In the genomic region with DNA sequence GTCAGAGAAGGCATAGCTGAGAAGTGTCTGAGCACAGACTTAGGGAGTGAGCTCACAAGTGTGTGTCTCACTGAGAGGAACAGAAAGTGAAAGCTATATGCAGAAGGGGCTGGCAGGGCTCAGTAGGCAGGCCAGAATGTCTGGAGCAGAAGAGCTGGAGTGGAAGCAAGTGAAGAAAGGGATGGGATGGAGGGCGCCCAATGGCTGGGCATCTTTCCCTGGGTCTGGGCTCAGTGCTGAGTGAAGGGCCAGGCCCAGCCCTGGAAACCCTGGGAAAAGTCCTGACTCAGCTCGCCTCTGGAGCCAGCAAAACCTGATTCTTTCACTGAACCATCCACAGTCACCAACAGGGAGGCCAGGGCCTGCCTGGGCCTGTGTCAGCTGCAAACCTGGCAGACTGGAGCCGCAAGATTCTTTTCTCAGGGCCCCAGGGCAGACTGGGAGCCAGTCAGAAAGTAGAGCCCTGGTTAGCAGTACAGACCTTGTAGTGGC, we compare ENCODE assay signal across 7 mouse cellular contexts. TPM values are rescaled to one million over a fixed set of nuclear protein-coding genes. Genes with fewer than 3 reads are reported as not detected.
DNase-seq lines count a peak whose midpoint lies in the region; ATAC-seq and TF ChIP-seq lines count a peak whose summit lies in the region.

No protein-coding gene starts in this region.

- no peak overlapping the region for H3K9ac ChIP-seq in ES-E14 (ENCODE audit: insufficient read depth, low read depth, low read length, poor library complexity, severe bottlenecking)
- no peak overlapping the region for H3K9ac ChIP-seq in embryonic facial prominence, embryonic 14.5 days (ENCODE audit: low read depth, low read length)
- no peak overlapping the region for H3K9ac ChIP-seq in kidney, embryonic 14.5 days (ENCODE audit: low read depth, low read length)
- H3K9ac ChIP-seq in midbrain, embryonic 13.5 days (replicated peaks): no peak overlapping the region

- H3K9me3 ChIP-seq in ES-E14 (ENCODE audit: control insufficient read depth, insufficient read depth, low read depth, low read length): no peaks in the 10 kb centered on the region
- H3K9me3 ChIP-seq in embryonic facial prominence, embryonic 14.5 days (ENCODE audit: control insufficient read depth, low read length): no peaks in the 10 kb centered on the region
- no peaks in the 10 kb centered on the region for H3K9me3 ChIP-seq in kidney, embryonic 14.5 days (ENCODE audit: control insufficient read depth, low read length)
- H3K9me3 ChIP-seq in midbrain, embryonic 13.5 days: no peaks in the 10 kb centered on the region; the same call in 1 of the 2 replicates

- peaks cover 0 to 18% of the 10 kb centered on the region in 2 experiments; a peak in 3 of 4 replicates for H3K4me1 ChIP-seq in ES-E14 (ENCODE audit: control insufficient read depth in 2 of 2, insufficient read depth in 2 of 2, low read length in 2 of 2, poor library complexity in 1 of 2)
- 0 out of 2 replicates have a peak, but pooled peaks cover 3% of the 10 kb centered on the region for H3K4me1 ChIP-seq in embryonic facial prominence, embryonic 14.5 days (ENCODE audit: control insufficient read depth, insufficient read depth, low read length)
- no peaks in the 10 kb centered on the region for H3K4me1 ChIP-seq in kidney, embryonic 14.5 days (ENCODE audit: control insufficient read depth, insufficient read depth, low read length)
- H3K4me1 ChIP-seq in midbrain, embryonic 13.5 days (replicated peaks): peaks cover 2% of the 10 kb centered on the region; the same call in 1 of the 2 replicates

- in situ Hi-C loops in ES-E14 (cut with MboI; ENCODE audit: low sequenced_read_pairs in 2 of 2, unreplicated experiment in 2 of 2): no loop called here

- ATAC-seq in embryonic facial prominence, embryonic 14.5 days (ENCODE audit: low read depth): peak; percentile 90
- no peak for ATAC-seq in kidney, embryonic 14.5 days (ENCODE audit: low FRiP score, low TSS enrichment)
- no peak for ATAC-seq in midbrain, embryonic 13.5 days

- H3K36me3 ChIP-seq in ES-E14 (ENCODE audit: control insufficient read depth, insufficient read depth, low read length, poor library complexity, severe bottlenecking): no peaks in the 10 kb centered on the region
- H3K36me3 ChIP-seq in embryonic facial prominence, embryonic 14.5 days (ENCODE audit: control insufficient read depth, insufficient read depth, low read length): no peaks in the 10 kb centered on the region
- H3K36me3 ChIP-seq in kidney, embryonic 14.5 days (ENCODE audit: control insufficient read depth, insufficient read depth, low read length): no peaks in the 10 kb centered on the region
- H3K36me3 ChIP-seq in midbrain, embryonic 13.5 days: no peaks in the 10 kb centered on the region

- WGBS in embryonic facial prominence, embryonic 14.5 days: 62% methylated on average over 3 of the region's 3 CpGs
- 82% methylated on average over 3 of the region's 3 CpGs for WGBS in kidney, embryonic 14.5 days
- WGBS in midbrain, embryonic 13.5 days: 91% methylated on average over 3 of the region's 3 CpGs

- peak overlapping the region; percentile 16 for H3K27ac ChIP-seq in ES-E14 (ENCODE audit: insufficient read depth, low read depth, low read length, poor library complexity, severe bottlenecking)
- H3K27ac ChIP-seq in embryonic facial prominence, embryonic 14.5 days (replicated peaks; ENCODE audit: low read depth, low read length): peak overlapping the region; percentile 49; the same call in 1 of the 2 replicates
- peak overlapping the region; percentile 47; the same call in 1 of the 2 replicates for H3K27ac ChIP-seq in kidney, embryonic 14.5 days (ENCODE audit: low read depth, low read length)
- no peak overlapping the region for H3K27ac ChIP-seq in midbrain, embryonic 13.5 days

- H3K4me3 ChIP-seq in ES-E14 (ENCODE audit: insufficient read depth in 1 of 2, low read depth in 1 of 2, low read length in 2 of 2, poor library complexity in 1 of 2, severe bottlenecking in 1 of 2): no peak overlapping the region
- H3K4me3 ChIP-seq in embryonic facial prominence, embryonic 14.5 days (ENCODE audit: low read depth, low read length): no peak overlapping the region
- no peak overlapping the region for H3K4me3 ChIP-seq in kidney, embryonic 14.5 days (ENCODE audit: low read length)
- no peak overlapping the region for H3K4me3 ChIP-seq in midbrain, embryonic 13.5 days (replicated peaks)

- no peaks in the 10 kb centered on the region for H3K27me3 ChIP-seq in embryonic facial prominence, embryonic 14.5 days (replicated peaks; ENCODE audit: control insufficient read depth, insufficient read depth, low read length)
- no peaks in the 10 kb centered on the region for H3K27me3 ChIP-seq in kidney, embryonic 14.5 days (ENCODE audit: control insufficient read depth, insufficient read depth, low read length)
- H3K27me3 ChIP-seq in midbrain, embryonic 13.5 days: peaks cover 5% of the 10 kb centered on the region; the same call in 1 of the 2 replicates

- no peak overlapping the region for H3K4me2 ChIP-seq in embryonic facial prominence, embryonic 14.5 days (ENCODE audit: low read depth, low read length)
- H3K4me2 ChIP-seq in kidney, embryonic 14.5 days (replicated peaks; ENCODE audit: low read depth, low read length): no peak overlapping the region
- no peak overlapping the region for H3K4me2 ChIP-seq in midbrain, embryonic 13.5 days (replicated peaks)

- no peak for DNase-seq in ES-E14 (ENCODE audit: low read depth, low spot score)
- peak; percentile 85 for DNase-seq in embryonic facial prominence, embryonic 14.5 days (ENCODE audit: low spot score)
- peak; percentile 44 for DNase-seq in naive thymus-derived CD4-positive, alpha-beta T cell, adult 2 months (ENCODE audit: low read depth)
- no peak for DNase-seq in thymus, postnatal 0 days (ENCODE audit: low spot score)
- DNase-seq in thymus, postnatal 4 days: no peak

TF ChIP-seq in ES-E14, 5 proteins besides CTCF, POLR2A, EP300 and RAD21:
- TF ChIP-seq MAFK (IDR thresholded peaks at IDR 0.05; ENCODE audit: insufficient read depth, low read depth, low read length): peak; percentile 42; the same call in 1 of the 2 replicates
- TF ChIP-seq ZC3H11A (IDR thresholded peaks at IDR 0.05; ENCODE audit: borderline replicate concordance, low read depth, low read length): no peak
- TF ChIP-seq HCFC1 (IDR thresholded peaks at IDR 0.05; ENCODE audit: borderline replicate concordance, insufficient read depth, low read length): no peak
- TF ChIP-seq ZNF384 (IDR thresholded peaks at IDR 0.05; ENCODE audit: low read depth, low read length): no peak
- no peak for TF ChIP-seq CHD2 (IDR thresholded peaks at IDR 0.05; ENCODE audit: low read depth, low read length)

RNA-seq across cellular contexts. Expression of a gene that starts 9.5 kb away (rescaled TPM):
- total RNA-seq in ES-E14 (2012; rRNA removed): 83.5 and 86.5 TPM in 2 replicates
- polyA plus RNA-seq in embryonic facial prominence, embryonic 14.5 days (2014; fragmentation: Nextera tagmentation; extraction: Ambion mirVana): 11.4 and 13.7 TPM in 2 replicates
- 11.5 and 11.6 TPM in 2 replicates for polyA plus RNA-seq in kidney, embryonic 14.5 days (2014; fragmentation: Nextera tagmentation; extraction: Ambion mirVana)
- 11.8 and 15.3 TPM in 2 replicates for polyA plus RNA-seq in thymus, postnatal 0 days (2015; fragmentation: Nextera tagmentation; extraction: Ambion mirVana)
- 7.6 and 9.2 TPM in 2 replicates for polyA plus RNA-seq in midbrain, embryonic 13.5 days (2015; fragmentation: Nextera tagmentation; extraction: Ambion mirVana)

RNA-seq across cellular contexts. Expression of a gene that starts 39.4 kb away (rescaled TPM):
- 254 and 424 TPM in 2 replicates for total RNA-seq in ES-E14 (2012; rRNA removed)
- 37.3 and 47.5 TPM in 2 replicates for polyA plus RNA-seq in embryonic facial prominence, embryonic 14.5 days (2014; fragmentation: Nextera tagmentation; extraction: Ambion mirVana)
- 31.5 and 88.4 TPM in 2 replicates for polyA plus RNA-seq in kidney, embryonic 14.5 days (2014; fragmentation: Nextera tagmentation; extraction: Ambion mirVana)
- polyA plus RNA-seq in thymus, postnatal 0 days (2015; fragmentation: Nextera tagmentation; extraction: Ambion mirVana): 22.8 and 25.7 TPM in 2 replicates
- polyA plus RNA-seq in midbrain, embryonic 13.5 days (2015; fragmentation: Nextera tagmentation; extraction: Ambion mirVana): 3.3 and 4.0 TPM in 2 replicates

RNA-seq across cellular contexts. Expression of a gene that starts 53.0 kb away (rescaled TPM):
- total RNA-seq in ES-E14 (2012; rRNA removed): 16.8 and 45.7 TPM in 2 replicates
- 9.8 and 15.5 TPM in 2 replicates for polyA plus RNA-seq in embryonic facial prominence, embryonic 14.5 days (2014; fragmentation: Nextera tagmentation; extraction: Ambion mirVana)
- polyA plus RNA-seq in kidney, embryonic 14.5 days (2014; fragmentation: Nextera tagmentation; extraction: Ambion mirVana): 18.2 and 21.1 TPM in 2 replicates
- polyA plus RNA-seq in thymus, postnatal 0 days (2015; fragmentation: Nextera tagmentation; extraction: Ambion mirVana): 7.7 and 8.6 TPM in 2 replicates
- polyA plus RNA-seq in midbrain, embryonic 13.5 days (2015; fragmentation: Nextera tagmentation; extraction: Ambion mirVana): 0.28 and 0.46 TPM in 2 replicates

Comparison
In these comparisons a context has a peak if more than half of its experiments do, and no peak if none do; other contexts are left out.
1. DNase-seq: peak in embryonic facial prominence, embryonic 14.5 days (single experiment) and naive thymus-derived CD4-positive, alpha-beta T cell, adult 2 months (single experiment); none in ES-E14 (single experiment), thymus, postnatal 0 days (single experiment) and thymus, postnatal 4 days (single experiment).